Mouse (Mus musculus) liver, embryonic 14.5 days (tissue): ENCODE data around the gene Uba1.

Source experiments
- CTCF ChIP-seq: IDR thresholded peaks from 2 replicates; pipeline ENCODE4 v1.5.1; 2016; ENCODE audit warnings: antibody characterized with exemption, low read depth, control low read depth
- EP300 ChIP-seq: IDR thresholded peaks from 2 replicates; pipeline ENCODE4 v1.6.1; 2016; ENCODE audit warnings: antibody characterized with exemption, low read depth

DNA sequence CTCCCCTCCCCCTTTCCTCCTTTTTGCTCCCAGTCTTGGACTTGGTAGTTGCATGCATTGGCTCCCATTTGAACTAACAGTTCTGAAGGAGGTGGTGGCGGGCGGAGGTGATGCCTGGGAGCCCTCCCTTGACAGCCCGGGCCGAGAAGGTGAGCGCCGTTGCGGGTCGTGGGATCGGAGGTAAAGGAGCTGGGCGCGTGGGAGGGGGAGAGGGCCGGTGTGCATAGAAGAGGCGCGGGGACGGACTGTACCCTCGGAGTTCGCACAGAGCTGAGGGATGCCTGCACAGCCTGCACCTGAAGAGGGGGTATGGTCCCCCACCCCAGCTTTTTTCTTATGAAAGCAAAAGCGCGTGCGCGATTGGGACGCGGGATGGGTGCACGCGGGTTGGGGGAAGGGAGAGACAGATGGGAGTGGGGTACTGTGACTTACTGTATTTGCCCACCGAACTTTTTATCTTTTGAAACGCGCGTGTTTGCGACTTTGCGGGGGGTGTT, 40.2 kb upstream of the Uba1 start:
- TF ChIP-seq EP300 (no peak), CTCF (no peak)
